Mouse (Mus musculus) myocyte (in vitro differentiated cells): ENCODE results near the gene Cnpy2. TPM values are rescaled to one million over a fixed set of nuclear protein-coding genes. Genes with fewer than 3 reads are reported as not detected.

ENCODE experiments used
- H3K27me3 ChIP-seq: one replicate; pipeline ENCODE4 v1.6.1; 2011; ENCODE audit not compliant: control insufficient read depth, insufficient read depth, insufficient read length
- H3K36me3 ChIP-seq: one replicate; pipeline ENCODE4 v1.6.1; 2011; ENCODE audit not compliant: control insufficient read depth, insufficient read depth
- H3K4me2 ChIP-seq: one replicate; pipeline ENCODE4 v1.6.1; 2011; ENCODE audit warnings: low read depth, control low read depth
- H3K4me3 ChIP-seq: one replicate; pipeline ENCODE4 v1.5.1; 2011; ENCODE audit warnings: mild to moderate bottlenecking, control low read depth, moderate library complexity
- H3K79me2 ChIP-seq: one replicate; pipeline ENCODE4 v1.6.1; 2011; ENCODE audit not compliant: control insufficient read depth, insufficient read depth
- H3ac ChIP-seq: one replicate; pipeline ENCODE4 v1.6.1; 2011; ENCODE audit not compliant: control insufficient read depth, insufficient read length
- CEBPB ChIP-seq: IDR thresholded peaks from 2 replicates; pipeline ENCODE4 v1.6.1; 2011; ENCODE audit warnings: mild to moderate bottlenecking, moderate library complexity; ENCODE audit not compliant: poor library complexity, insufficient read depth, severe bottlenecking
- E2F4 ChIP-seq: IDR thresholded peaks from one replicate; pipeline ENCODE4 v1.6.1; 2011; ENCODE audit warnings: mild to moderate bottlenecking, control low read depth, moderate library complexity; ENCODE audit not compliant: insufficient read depth
- MAX ChIP-seq: IDR thresholded peaks from one replicate; pipeline ENCODE4 v1.6.1; 2011; ENCODE audit warnings: low read depth, mild to moderate bottlenecking, control low read depth
- MYOD1 ChIP-seq, 3 experiments: IDR thresholded peaks; one replicate each; pipeline ENCODE4 v1.6.1; 2011; ENCODE audit warnings: control low read depth in 2 of 3, low read depth in 2 of 3, mild to moderate bottlenecking in 2 of 3, moderate library complexity in 1 of 3; ENCODE audit not compliant: insufficient read length in 2 of 3, control insufficient read depth in 1 of 3
- MYOG ChIP-seq, 3 experiments: IDR thresholded peaks; one replicate each; pipeline ENCODE4 v1.6.1; 2011; ENCODE audit warnings: control low read depth in 2 of 3, low read depth in 2 of 3, mild to moderate bottlenecking in 2 of 3; ENCODE audit not compliant: insufficient read length in 2 of 3, control insufficient read depth in 1 of 3, insufficient read depth in 1 of 3
- POLR2A ChIP-seq: IDR thresholded peaks from one replicate; pipeline ENCODE4 v1.6.1; 2011; ENCODE audit warnings: low read depth, mild to moderate bottlenecking, control low read depth, moderate library complexity; ENCODE audit not compliant: insufficient read length
- POLR2AphosphoS2 ChIP-seq: IDR thresholded peaks from one replicate; pipeline ENCODE4 v1.6.1; 2011; ENCODE audit warnings: low read depth, control low read depth; ENCODE audit not compliant: insufficient read length
- REST ChIP-seq: IDR thresholded peaks from one replicate; pipeline ENCODE4 v1.6.1; 2011; ENCODE audit warnings: mild to moderate bottlenecking, control low read depth, moderate library complexity; ENCODE audit not compliant: insufficient read depth, insufficient read length
- SRF ChIP-seq: IDR thresholded peaks from one replicate; pipeline ENCODE4 v1.6.1; 2011; ENCODE audit warnings: low read depth; ENCODE audit not compliant: control insufficient read depth, insufficient read length
- TCF12 ChIP-seq: IDR thresholded peaks from one replicate; pipeline ENCODE4 v1.6.1; 2011; ENCODE audit warnings: mild to moderate bottlenecking, control low read depth; ENCODE audit not compliant: poor library complexity, insufficient read depth, severe bottlenecking
- TCF3 ChIP-seq: IDR thresholded peaks from one replicate; pipeline ENCODE4 v1.6.1; 2011; ENCODE audit warnings: low read depth, control low read depth; ENCODE audit not compliant: insufficient read length
- USF1 ChIP-seq: IDR thresholded peaks from one replicate; pipeline ENCODE4 v1.6.1; 2011; ENCODE audit warnings: low read depth, mild to moderate bottlenecking, control low read depth, moderate library complexity
- polyA plus RNA-seq: library from polyadenylated mRNA; unstranded; fragments of >200 nt; fragmentation: generic; extraction: Trizol; gene quantifications from one replicate; pipeline ENCODE4 v1.2.1, GENCODE M21; 2012; ENCODE audit warnings: missing spikeins

Cnpy2 gene
- polyA plus RNA-seq, 1 experiment = 91.8 TPM

GRCm38 (mm10) chr10:128298702-128299171 lies 23.5 kb upstream of the Cnpy2 start, which contains the start of gene Il23a:
Il23a (minus strand) TSS chr10:128298752.
- TF ChIP-seq MYOG (IDR thresholded peaks at IDR 0.05; ENCODE audit: control insufficient read depth in 1 of 3, insufficient read depth in 1 of 3, insufficient read length in 2 of 3, low read depth in 2 of 3) (peak in 1 of 3 experiments; percentile 41), CEBPB (peak; percentile 80; the same call in 1 of the 2 replicates), POLR2AphosphoS2 (no peak)
- H3K4me3 ChIP-seq = no peak within 1 kb of the TSS
- H3K4me2 ChIP-seq = no peak within 1 kb of the TSS
- no peaks in the 10 kb centered on the region for H3K36me3 ChIP-seq
- no peaks in the 10 kb centered on the region for H3K27me3 ChIP-seq
- H3K79me2 ChIP-seq = peaks cover 5% of the 10 kb centered on the region
- no peak within 1 kb of the TSS for H3ac ChIP-seq

GRCm38 (mm10) chr10:128302357-128302756 lies 19.9 kb upstream of the Cnpy2 start:
- Histone ChIP-seq H3K79me2 (peaks cover 13% of the 10 kb centered on the region), H3ac (peak overlapping the region; percentile 3), H3K36me3 (no peaks in the 10 kb centered on the region), H3K4me3 (peak overlapping the region; percentile 61), H3K27me3 (no peaks in the 10 kb centered on the region), H3K4me2 (peak overlapping the region; percentile 98)
- TF ChIP-seq MYOG (IDR thresholded peaks at IDR 0.05; ENCODE audit: control insufficient read depth in 1 of 3, insufficient read depth in 1 of 3, insufficient read length in 2 of 3, low read depth in 2 of 3) (no peak), E2F4 (no peak), TCF12 (no peak), POLR2A (no peak), MAX (no peak)

GRCm38 (mm10) chr10:128302785-128303125 lies 19.5 kb upstream of the Cnpy2 start:
- peaks cover 13% of the 10 kb centered on the region for H3K79me2 ChIP-seq
- H3K4me3 ChIP-seq = peak overlapping the region; percentile 61
- H3K4me2 ChIP-seq = peak overlapping the region; percentile 98
- H3ac ChIP-seq = peak overlapping the region; percentile 3
- H3K27me3 ChIP-seq = no peaks in the 10 kb centered on the region
- H3K36me3 ChIP-seq = no peaks in the 10 kb centered on the region
- no peak for TF ChIP-seq MYOG (IDR thresholded peaks at IDR 0.05; ENCODE audit: control insufficient read depth in 1 of 3, insufficient read depth in 1 of 3, insufficient read length in 2 of 3, low read depth in 2 of 3)
- no peak for TF ChIP-seq REST
- no peak for TF ChIP-seq MYOD1 (IDR thresholded peaks at IDR 0.05; ENCODE audit: control insufficient read depth in 1 of 3, insufficient read length in 2 of 3, low read depth in 2 of 3)
- TF ChIP-seq POLR2AphosphoS2 = no peak
- TF ChIP-seq USF1 = no peak
- no peak for TF ChIP-seq TCF3
- TF ChIP-seq TCF12 = no peak
- no peak for TF ChIP-seq POLR2A
- no peak for TF ChIP-seq MAX
- no peak for TF ChIP-seq E2F4
- TF ChIP-seq SRF = no peak
- no peak for TF ChIP-seq CEBPB

GRCm38 (mm10) chr10:128303126-128304021 lies 18.9 kb upstream of the Cnpy2 start, which contains the start of gene Pan2:
Pan2 (plus strand) TSS chr10:128303335.
- Histone ChIP-seq H3K4me2 (peak within 1 kb of the TSS; percentile 98), H3K4me3 (peak within 1 kb of the TSS; percentile 61), H3K27me3 (no peaks in the 10 kb centered on the region), H3K79me2 (peaks cover 13% of the 10 kb centered on the region), H3K36me3 (peaks cover 4% of the 10 kb centered on the region), H3ac (peak within 1 kb of the TSS; percentile 3)
- TF ChIP-seq POLR2AphosphoS2 = peak; percentile 64
- TF ChIP-seq SRF = peak; percentile 17
- peak; percentile 57 for TF ChIP-seq POLR2A
- no peak for TF ChIP-seq TCF3

GRCm38 (mm10) chr10:128309654-128310053 lies 12.6 kb upstream of the Cnpy2 start:
- peaks cover 19% of the 10 kb centered on the region for H3K36me3 ChIP-seq
- TF ChIP-seq SRF (no peak), TCF12 (no peak), CEBPB (no peak), TCF3 (no peak), MAX (no peak), MYOG (IDR thresholded peaks at IDR 0.05; ENCODE audit: control insufficient read depth in 1 of 3, insufficient read depth in 1 of 3, insufficient read length in 2 of 3, low read depth in 2 of 3) (no peak), USF1 (no peak)
- H3K79me2 ChIP-seq = peaks cover under 1% of the 10 kb centered on the region
- H3ac ChIP-seq = no peak overlapping the region
- no peak overlapping the region for H3K4me3 ChIP-seq
- H3K27me3 ChIP-seq = no peaks in the 10 kb centered on the region
- H3K4me2 ChIP-seq = no peak overlapping the region

GRCm38 (mm10) chr10:128310177-128310576 lies 12.1 kb upstream of the Cnpy2 start:
- Histone ChIP-seq H3ac (no peak overlapping the region), H3K4me3 (no peak overlapping the region), H3K4me2 (no peak overlapping the region), H3K36me3 (peaks cover 19% of the 10 kb centered on the region), H3K27me3 (no peaks in the 10 kb centered on the region), H3K79me2 (no peaks in the 10 kb centered on the region)
- TF ChIP-seq REST (no peak), USF1 (no peak), POLR2AphosphoS2 (no peak), E2F4 (no peak), SRF (no peak), TCF3 (no peak), TCF12 (no peak), MYOD1 (IDR thresholded peaks at IDR 0.05; ENCODE audit: control insufficient read depth in 1 of 3, insufficient read length in 2 of 3, low read depth in 2 of 3) (no peak), MYOG (IDR thresholded peaks at IDR 0.05; ENCODE audit: control insufficient read depth in 1 of 3, insufficient read depth in 1 of 3, insufficient read length in 2 of 3, low read depth in 2 of 3) (no peak), CEBPB (no peak), MAX (no peak), POLR2A (no peak)
